Mouse (Mus musculus): Measurements from ENCODE around the gene Gm10181. TPM values are rescaled to one million over a fixed set of nuclear protein-coding genes. Genes with fewer than 3 reads are reported as not detected.
"Not testable (repeated sequence)": the region's sequence is repeated elsewhere in the genome, so short reads cannot be mapped to it uniquely, and the experiment has no call there.

The Gm10181 gene
- total RNA-seq (2017): not detected in 2 replicates

DNA sequence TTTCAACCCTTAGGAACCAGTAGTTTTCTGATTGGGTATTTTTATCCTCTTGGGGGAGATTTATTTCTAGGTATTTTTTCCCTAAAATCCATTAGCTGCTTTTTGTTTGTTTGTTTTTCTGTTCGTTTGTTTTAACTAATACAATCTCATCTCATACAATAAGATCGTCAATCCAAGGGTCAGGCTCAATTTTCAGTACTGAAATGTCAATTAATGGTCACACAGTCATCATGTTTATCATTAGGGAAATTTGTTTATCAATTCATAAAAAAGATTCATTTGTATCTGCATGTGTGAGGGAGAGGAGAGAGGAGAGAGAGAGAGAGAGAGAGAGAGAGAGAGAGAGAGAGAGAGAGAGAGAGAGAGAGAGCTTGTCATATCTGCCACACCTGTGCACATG is at the start of gene Gm10181:
TSS of gene Gm10181 (plus strand) at position 301 of the 400 bp plus-strand sequence.
- ATAC-seq (ENCODE audit: extremely low read depth, insufficient number of reproducible peaks, low FRiP score, poor library complexity, severe bottlenecking): no peak

DNA sequence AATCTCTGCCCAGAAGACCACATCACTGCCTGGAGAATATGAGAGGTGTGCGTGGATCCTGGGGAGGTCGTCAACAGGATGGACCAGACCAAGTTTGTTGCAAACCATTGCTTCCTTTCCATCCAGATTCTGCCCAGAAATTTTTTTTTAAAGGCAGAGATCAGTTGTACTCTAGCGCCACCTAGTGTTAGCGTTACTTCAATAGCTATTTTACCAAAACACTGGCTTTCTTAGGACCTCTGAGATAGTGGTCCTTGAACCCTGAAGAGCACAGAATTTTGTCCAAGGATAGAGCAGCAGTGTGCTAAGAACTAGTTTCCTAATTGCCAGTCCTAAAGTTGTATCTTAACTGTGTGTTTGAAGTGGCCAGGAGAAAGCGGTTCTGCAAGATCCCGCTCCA is 47.6 kb upstream of the Gm10181 start:
- no peak for ATAC-seq (ENCODE audit: extremely low read depth, insufficient number of reproducible peaks, low FRiP score, poor library complexity, severe bottlenecking)

DNA sequence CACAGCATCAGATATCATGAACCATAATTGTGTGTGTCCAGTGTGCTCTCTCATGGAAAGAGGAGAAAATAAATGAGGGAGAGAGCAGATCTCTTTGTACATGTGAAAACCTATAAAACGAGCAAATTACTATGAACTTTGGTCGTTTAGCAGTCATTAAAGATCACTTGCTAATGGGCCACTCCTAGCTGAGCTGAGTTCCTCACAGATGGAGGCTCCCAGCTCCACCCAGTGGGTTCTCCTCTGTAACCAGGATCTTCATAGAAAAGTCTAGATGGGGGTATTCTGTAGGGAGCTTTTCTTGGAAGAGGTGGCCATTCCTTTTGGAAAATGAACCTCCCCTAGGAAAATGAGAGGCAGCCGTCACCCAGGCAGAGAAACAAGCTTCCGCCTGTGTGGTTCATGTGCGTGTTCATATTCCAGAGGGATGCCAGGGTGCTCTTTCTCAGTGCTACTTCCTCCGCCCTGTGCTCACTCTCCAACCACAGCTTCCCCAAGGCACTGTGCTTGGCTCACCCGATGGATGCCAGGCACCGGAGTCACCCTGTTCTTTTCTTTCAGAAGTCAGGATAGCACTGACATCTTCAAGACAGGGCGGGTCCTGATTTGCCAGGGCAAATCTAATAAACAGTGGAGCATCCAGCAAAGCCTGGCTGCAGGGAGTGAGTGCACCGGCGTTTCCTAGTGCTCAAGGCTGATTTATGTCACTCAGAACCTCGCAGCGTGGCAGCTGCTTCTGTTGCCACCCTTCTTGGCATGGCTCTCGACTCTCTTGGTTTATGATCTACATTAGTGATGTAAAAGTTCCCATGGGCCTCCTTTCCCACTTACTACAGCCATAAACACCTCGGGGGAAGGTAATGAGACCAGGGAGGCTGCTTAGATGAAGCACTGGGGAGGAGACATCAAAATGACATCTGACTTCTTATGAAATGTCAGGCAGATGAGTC is 46.8 kb upstream of the Gm10181 start:
- no peak for ATAC-seq (ENCODE audit: extremely low read depth, insufficient number of reproducible peaks, low FRiP score, poor library complexity, severe bottlenecking)

DNA sequence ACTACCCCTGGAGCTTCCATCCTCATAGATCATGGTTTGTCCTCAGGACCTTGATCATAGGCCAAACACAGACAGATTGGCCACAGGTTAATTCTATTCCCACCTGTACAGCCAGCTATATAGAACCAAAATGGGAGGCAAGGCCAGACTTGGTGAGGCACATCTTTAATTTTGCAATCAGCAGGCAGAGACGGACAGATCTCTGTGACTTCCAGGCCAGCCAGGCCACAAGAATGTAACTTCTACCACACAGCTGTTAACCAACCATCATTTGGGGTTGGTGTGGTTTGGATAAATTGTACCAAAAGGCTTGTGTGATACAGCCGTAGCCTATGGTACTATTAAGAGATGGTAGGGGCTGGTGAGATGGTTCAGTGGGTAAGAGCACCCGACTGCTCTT is 44.9 kb upstream of the Gm10181 start:
- no peak for ATAC-seq (ENCODE audit: extremely low read depth, insufficient number of reproducible peaks, low FRiP score, poor library complexity, severe bottlenecking)

DNA sequence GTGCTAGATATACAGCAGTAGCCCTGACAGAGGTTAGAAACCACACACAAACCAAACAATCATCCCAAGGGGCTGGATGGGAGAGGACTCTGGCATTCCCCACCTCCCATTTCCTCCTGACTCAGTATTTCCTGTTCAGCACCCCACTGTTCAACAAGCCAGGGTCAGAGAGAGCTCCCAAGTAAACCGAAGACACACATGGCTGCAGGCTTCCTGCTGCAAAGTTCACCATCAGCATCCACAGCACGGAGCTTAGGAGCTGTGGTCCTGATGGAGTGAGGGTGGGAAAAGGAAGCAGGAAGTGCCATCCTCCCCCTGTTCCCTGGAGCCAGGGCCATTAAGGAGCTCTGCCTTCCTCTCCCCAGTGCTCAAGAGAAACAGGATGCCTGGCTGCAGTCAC is 40.9 kb upstream of the Gm10181 start:
- ATAC-seq (ENCODE audit: extremely low read depth, insufficient number of reproducible peaks, low FRiP score, poor library complexity, severe bottlenecking): no peak

DNA sequence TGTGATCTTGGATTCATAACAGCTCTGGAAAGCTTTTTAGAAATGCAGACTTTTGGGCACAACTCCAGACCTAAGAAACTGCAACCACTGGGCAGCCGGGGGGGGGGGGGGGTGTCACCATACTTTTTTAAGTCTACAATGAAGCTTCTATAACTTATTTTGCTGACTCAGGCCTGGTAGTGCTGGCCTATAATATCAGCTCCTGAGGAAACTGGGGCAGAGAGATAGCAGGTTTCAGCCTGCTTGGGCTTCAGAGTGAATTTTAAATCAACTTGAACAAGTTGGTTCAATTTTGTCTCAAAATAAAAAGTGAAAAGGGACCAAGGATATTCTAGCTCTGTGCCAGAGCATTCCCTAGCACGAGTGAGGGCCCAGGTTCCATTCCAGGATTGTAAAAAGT is 40.3 kb upstream of the Gm10181 start:
- ATAC-seq (ENCODE audit: extremely low read depth, insufficient number of reproducible peaks, low FRiP score, poor library complexity, severe bottlenecking): no peak

DNA sequence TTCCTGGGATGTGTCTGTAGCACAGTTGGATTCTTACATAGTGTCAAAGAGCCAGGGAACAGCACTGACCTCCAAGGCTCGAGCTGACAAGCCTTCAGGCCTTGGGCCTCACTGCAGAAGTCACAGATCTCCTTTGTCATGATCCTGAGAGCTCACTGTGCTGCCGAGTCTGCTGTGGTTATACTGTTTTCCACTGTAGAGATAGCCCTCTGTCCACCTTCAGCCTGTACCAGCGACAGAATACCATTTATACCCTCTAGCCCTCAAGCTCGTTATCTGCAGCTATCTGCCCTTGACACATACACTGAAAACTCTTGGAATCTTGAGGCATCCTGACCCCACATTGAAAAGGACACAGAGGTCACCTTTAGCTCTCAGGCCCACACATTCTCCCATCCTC is 37.3 kb upstream of the Gm10181 start:
- ATAC-seq (ENCODE audit: extremely low read depth, insufficient number of reproducible peaks, low FRiP score, poor library complexity, severe bottlenecking): no peak

DNA sequence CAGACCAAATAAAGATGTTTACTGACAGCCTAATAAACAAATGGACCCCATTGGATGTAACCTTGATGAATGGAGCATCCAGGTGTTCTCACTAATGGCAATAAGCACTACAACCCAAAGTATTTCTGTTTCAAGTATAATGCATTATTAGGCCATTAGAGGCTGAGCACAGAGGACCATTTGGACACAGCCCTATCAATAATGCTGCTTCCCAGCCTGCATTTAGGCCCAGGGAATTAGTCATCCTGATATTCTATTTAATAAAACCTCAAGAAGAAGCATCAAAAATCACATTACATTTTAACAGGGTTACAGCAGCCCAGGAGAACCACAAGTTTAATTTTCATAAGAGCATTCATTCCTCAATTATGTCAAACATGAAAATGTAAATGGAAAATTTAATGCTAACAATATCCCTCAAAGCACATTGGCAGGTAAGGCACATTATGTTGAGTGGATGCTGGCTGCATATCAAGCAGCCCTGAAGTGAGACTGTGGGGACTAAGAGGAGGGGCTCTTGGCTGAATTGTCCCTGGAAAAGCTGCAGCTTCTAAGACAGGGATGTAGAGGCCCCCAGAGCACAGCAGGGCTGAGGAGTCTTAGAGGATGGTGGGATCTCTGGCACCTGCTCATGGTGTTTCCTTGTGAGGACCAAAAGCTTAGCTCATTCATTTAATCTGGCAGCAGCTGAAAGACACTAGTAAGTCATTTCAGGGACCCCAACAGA is 33.4 kb upstream of the Gm10181 start:
- ATAC-seq (ENCODE audit: extremely low read depth, insufficient number of reproducible peaks, low FRiP score, poor library complexity, severe bottlenecking): no peak

DNA sequence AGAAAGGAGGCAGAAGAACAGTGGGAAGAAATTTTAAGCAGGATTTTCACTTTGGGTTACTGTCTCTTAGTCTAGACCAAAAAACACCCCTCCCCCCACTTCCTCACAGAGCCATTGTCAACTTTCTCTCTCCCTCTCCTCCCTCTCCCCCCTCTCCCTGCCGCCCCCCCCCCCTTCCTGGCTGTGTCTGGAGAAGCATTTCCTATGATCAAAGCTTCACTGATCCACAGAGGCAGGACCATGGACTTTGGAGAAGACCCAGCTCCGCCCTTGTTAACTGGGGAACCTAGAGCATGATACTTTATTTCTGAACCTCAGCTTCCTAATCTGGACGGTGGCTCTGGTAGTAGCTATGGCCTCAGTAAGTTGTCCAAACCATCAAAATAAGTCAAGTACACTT is 30.5 kb upstream of the Gm10181 start:
- ATAC-seq (ENCODE audit: extremely low read depth, insufficient number of reproducible peaks, low FRiP score, poor library complexity, severe bottlenecking): no peak

DNA sequence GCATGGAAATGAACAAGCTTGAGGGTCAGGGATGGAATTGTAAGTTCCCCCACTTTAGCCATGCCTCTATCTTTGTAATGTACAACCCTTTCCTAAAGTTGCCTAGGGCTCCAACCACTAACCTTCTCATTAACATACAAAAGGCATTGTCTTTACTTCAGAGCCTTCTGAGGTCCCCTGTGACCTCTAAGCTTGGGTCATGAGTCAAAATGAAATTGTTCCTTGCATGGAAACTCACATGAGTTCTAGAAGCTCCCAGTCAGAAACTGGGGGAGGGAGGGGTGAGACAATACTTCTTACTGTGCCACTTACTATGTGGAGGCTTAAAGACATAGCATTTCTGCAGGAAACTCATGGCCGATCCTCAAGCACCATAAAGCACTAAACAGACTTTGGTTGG is 16.6 kb upstream of the Gm10181 start:
- no peak for ATAC-seq (ENCODE audit: extremely low read depth, insufficient number of reproducible peaks, low FRiP score, poor library complexity, severe bottlenecking)

DNA sequence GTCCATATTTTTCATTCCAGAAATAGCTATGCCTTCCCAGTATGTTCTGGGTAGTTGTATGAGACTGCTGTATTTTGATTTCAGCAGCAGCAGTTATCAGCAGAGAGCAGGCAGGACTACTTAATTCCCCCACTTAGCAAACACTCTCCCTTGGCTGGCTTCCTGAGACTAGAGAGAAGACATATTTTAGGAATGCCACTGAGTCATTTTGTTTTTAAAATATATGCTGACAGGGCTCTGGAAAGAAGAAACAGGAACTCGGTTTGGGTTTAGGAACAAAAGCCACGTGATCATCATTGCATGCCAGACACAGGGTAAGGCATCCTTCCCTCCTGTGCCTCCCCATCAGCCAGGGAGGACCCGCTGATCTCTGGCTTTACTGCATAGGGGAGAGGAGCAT is 13.2 kb upstream of the Gm10181 start:
- no peak for ATAC-seq (ENCODE audit: extremely low read depth, insufficient number of reproducible peaks, low FRiP score, poor library complexity, severe bottlenecking)

DNA sequence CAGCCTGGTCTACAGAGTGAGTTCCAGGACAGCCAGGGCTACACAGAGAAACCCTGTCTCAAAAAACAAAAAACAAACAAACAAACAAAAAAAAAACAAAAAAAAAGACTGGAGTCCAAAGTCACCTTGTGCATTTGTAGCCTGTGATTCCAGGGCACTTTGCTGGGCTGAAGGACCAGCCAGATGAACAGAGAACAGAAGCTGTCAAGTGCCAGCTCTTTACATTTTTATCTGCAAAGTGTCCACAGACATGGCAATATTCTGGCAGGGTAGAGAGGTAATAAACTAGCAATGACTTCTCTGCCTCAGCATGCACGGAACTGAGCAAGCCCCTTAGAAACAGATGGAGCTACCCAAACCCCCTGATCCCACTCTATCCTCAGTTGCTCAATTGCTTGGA is 12.7 kb upstream of the Gm10181 start:
- ATAC-seq (ENCODE audit: extremely low read depth, insufficient number of reproducible peaks, low FRiP score, poor library complexity, severe bottlenecking): no peak

DNA sequence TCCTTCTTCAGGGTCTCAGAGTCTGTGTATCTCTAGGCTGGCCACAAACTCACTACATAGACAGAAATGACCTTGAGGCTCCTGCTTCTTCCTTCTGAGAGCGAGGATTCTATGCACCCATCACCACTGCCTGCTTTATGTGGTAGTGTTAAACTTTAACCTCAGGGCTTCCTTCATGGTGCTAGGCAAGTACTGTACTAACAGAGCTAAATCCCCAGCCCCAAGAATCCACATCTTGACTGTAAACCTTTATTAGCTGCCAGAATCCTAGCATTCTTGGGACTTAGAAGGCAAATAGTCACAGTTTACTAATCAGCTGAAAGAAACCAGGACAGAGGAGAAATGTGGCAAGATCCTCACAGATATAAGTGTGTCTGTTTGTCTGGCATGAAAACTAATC is 1.6 kb downstream of the Gm10181 start:
- no peak for ATAC-seq (ENCODE audit: extremely low read depth, insufficient number of reproducible peaks, low FRiP score, poor library complexity, severe bottlenecking)

DNA sequence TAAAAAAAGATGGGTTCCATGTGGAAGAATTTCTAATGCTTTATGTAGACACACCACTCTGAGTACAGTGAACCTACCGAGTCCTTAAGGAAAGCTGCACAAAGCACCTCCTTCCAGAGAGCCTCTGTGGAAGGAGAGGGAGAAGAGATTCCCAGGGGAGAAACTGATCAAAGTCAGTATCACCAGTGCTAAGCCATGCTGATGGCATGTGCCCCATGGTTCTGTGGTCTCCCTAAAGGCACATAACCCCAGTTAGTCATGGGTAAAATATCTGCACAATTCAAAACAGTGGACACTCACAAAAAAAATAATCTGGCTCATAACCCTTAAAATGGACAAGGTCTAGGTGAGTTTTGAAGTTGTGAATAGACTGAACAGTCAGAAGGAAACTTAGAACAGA is 13.7 kb downstream of the Gm10181 start:
- no peak for ATAC-seq (ENCODE audit: extremely low read depth, insufficient number of reproducible peaks, low FRiP score, poor library complexity, severe bottlenecking)

DNA sequence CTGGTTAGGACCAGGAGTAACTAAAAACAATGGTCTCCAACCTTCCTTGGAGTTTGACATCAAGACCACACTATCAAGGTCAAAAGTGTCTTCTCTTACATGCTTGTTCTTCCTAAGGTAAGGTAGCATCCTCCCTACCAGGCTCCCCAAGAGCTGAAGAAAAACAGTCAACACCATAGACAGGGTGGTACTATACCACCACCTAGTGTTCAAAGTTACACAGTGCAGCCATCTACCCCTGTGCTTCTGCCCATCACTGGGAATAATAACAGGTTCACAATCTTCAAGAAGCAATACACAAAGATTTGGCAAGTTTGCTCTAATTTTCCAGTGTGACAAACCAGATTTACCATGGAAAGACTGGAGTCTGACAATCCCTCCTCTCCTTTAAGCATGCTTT is 15.4 kb downstream of the Gm10181 start:
- peak; percentile 78; the same call in 1 of the 2 replicates for ATAC-seq (ENCODE audit: extremely low read depth, insufficient number of reproducible peaks, low FRiP score, poor library complexity, severe bottlenecking)

DNA sequence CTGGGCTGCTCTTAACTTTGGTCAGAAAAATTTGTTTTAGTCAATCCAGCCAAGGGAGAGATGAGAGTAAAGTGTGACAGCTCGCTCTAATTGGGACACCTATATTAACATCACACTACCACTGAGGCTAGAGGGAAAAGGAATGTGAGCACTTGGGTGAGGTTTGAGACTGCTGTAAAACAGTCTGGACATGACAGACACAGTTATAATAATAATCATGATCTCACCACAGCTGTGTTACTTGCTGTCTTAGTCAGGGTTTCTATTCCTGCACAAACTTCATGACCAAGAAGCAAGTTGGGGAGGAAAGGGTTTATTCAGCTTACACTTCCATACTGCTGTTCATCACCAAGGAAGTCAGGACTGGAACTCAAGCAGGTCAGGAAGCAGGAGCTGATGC is 34.4 kb downstream of the Gm10181 start:
- not testable (repeated sequence) for ATAC-seq (ENCODE audit: extremely low read depth, insufficient number of reproducible peaks, low FRiP score, poor library complexity, severe bottlenecking)

DNA sequence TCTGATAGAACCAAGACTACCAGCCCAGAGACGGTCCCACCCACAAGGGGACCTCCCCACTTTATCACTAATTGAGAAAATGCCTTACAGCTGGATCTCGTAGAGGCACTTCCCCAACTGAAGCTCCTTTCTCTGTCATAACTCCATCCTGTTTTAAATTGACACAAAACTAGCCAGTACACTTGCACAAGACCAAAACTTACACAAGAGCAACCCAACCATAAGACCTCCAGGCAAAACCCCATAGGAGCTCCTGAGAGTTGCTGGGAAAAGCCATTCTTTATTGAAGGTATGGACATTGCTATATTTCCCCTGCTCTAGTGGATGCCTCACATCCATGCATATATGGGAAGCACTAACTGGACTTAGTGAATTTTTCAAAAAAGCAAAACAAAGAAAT is 34.8 kb downstream of the Gm10181 start:
- ATAC-seq (ENCODE audit: extremely low read depth, insufficient number of reproducible peaks, low FRiP score, poor library complexity, severe bottlenecking): no peak

DNA sequence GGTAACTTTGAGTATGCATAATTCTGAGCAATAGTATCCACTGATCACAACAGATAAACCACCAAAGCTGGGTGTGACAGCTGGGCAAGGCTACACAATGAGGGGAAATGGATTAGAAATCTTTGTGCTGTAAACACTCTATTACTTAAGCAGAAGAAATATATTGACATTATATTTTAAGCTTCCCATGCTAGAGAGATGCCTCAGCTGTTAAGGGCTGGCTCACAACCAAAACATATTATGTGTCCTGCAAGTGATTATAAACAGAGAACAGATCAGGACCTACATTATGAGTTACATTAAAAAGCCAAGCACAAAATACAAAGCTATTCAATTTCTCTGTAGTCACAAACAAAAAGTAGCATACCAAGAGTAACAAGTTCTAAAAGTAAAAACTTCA is 43.0 kb downstream of the Gm10181 start:
- ATAC-seq (ENCODE audit: extremely low read depth, insufficient number of reproducible peaks, low FRiP score, poor library complexity, severe bottlenecking): no peak

DNA sequence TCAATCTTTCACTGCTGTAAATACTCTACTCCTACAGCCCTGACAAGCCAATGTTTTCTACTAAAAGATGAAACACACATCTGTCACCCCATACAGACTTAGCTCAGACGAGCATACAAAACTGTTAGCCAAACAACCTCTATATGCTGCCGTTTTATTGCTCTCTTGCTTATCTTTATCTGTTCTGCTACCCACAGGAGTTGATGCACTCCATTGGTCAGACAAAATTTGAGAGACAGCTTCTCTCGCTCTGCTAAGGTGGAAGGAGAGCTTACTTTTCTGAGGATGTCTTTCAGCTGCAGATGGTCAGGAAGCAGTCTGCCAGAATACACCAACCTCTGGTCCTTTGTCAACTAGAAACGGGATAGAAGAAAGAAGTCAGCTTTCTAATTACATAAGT is 43.7 kb downstream of the Gm10181 start:
- no peak for ATAC-seq (ENCODE audit: extremely low read depth, insufficient number of reproducible peaks, low FRiP score, poor library complexity, severe bottlenecking)

DNA sequence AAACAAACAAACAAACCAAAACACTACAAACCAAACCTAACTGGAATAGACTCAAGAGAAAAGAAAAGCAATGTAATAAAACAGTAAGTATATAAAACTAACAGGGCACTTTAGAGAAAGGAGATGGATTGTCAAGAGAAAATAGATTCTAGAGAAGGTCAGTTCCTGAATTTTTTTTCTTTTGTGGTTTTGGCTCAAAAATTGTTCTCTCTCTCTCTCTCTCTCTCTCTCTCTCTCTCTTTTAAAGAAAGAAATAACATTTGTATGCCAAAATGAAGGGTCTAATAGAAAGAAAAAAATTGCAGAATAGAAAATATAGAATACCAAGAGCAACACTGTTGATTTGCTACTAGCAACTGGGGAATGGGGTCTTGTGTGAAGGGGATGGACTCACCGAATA is 49.7 kb downstream of the Gm10181 start:
- no peak for ATAC-seq (ENCODE audit: extremely low read depth, insufficient number of reproducible peaks, low FRiP score, poor library complexity, severe bottlenecking)
